Mouse (Mus musculus) neural tube, embryonic 15.5 days (tissue): ENCODE data around the gene Dop1b. TPM values are rescaled to one million over a fixed set of nuclear protein-coding genes. Genes with fewer than 3 reads are reported as not detected.

Experiments
- ATAC-seq: fragments of 200-750 bp; cut with Nextera tagmentation; 2 replicates; pipeline ENCODE4 v1.8.0; 2017; ENCODE audit warnings: mild to moderate bottlenecking, moderate TSS enrichment, moderate library complexity; ENCODE audit not compliant: low FRiP score
- H3K27ac ChIP-seq: fragments of 300-500 bp; sonication (generic); replicated peaks from 2 replicates; pipeline ENCODE4 v1.5.1; 2015; ENCODE audit warnings: mild to moderate bottlenecking, inconsistent platforms
- H3K27me3 ChIP-seq: fragments of 300-500 bp; sonication (generic); replicated peaks from 2 replicates; pipeline ENCODE4 v1.6.1; 2015; ENCODE audit warnings: inconsistent platforms
- H3K36me3 ChIP-seq: fragments of 300-500 bp; sonication (generic); 2 replicates; pipeline ENCODE4 v1.6.1; 2015; ENCODE audit warnings: inconsistent platforms
- H3K4me1 ChIP-seq: fragments of 300-500 bp; sonication (generic); 2 replicates; pipeline ENCODE4 v1.6.1; 2015; ENCODE audit warnings: inconsistent platforms
- H3K4me2 ChIP-seq: fragments of 300-500 bp; sonication (generic); 2 replicates; pipeline ENCODE4 v1.6.1; 2015; ENCODE audit warnings: inconsistent platforms, mild to moderate bottlenecking, moderate library complexity
- H3K4me3 ChIP-seq: fragments of 300-500 bp; sonication (generic); replicated peaks from 2 replicates; pipeline ENCODE4 v1.5.1; 2015; ENCODE audit warnings: mild to moderate bottlenecking, inconsistent platforms
- H3K9ac ChIP-seq: fragments of 300-500 bp; sonication (generic); replicated peaks from 2 replicates; pipeline ENCODE4 v1.6.1; 2015; ENCODE audit warnings: mild to moderate bottlenecking, inconsistent platforms
- H3K9me3 ChIP-seq: fragments of 300-500 bp; sonication (generic); replicated peaks from 2 replicates; pipeline ENCODE4 v1.6.1; 2016; ENCODE audit warnings: inconsistent platforms
- WGBS: fragments of 180-500 bp; shearing (Covaris S2); methylation state at CpG from one replicate; pipeline ENCODE4 v1.1.7; 2015; ENCODE audit warnings: mixed read lengths; 5-methylcytosine and 5-hydroxymethylcytosine counted together
- polyA plus RNA-seq: library from polyadenylated mRNA; unstranded; fragments of >200 nt; fragmentation: Nextera tagmentation; extraction: Ambion mirVana; gene quantifications from 2 replicates; pipeline ENCODE4 v1.2.1, GENCODE M21; 2015

The Dop1b gene
- polyA plus RNA-seq, 1 experiment from 2014 or later = 38.3 TPM

DNA sequence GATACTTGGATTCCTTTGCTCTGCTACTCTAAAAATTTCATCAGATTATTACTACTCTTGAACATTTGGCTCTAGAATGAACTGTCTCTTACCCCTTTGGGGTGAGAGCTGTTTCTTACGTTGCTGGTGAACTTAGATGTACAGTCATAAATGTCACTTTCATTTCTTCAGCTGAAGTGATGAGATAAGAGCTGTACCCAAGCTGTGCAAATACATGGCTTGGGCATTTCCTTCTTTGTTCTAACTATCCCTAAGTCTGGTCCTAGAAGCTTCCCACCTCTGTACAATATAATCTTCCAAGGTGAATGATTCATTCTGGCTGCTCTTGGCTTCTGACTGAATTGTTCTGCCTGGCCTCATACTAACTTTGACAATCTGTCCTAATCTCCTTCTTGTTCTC, 127.3 kb downstream of the Dop1b start:
- H3K9ac ChIP-seq = no peak overlapping the region
- H3K27ac ChIP-seq = no peak overlapping the region
- WGBS = 96% methylated on average over 1 of the region's 1 CpGs

DNA sequence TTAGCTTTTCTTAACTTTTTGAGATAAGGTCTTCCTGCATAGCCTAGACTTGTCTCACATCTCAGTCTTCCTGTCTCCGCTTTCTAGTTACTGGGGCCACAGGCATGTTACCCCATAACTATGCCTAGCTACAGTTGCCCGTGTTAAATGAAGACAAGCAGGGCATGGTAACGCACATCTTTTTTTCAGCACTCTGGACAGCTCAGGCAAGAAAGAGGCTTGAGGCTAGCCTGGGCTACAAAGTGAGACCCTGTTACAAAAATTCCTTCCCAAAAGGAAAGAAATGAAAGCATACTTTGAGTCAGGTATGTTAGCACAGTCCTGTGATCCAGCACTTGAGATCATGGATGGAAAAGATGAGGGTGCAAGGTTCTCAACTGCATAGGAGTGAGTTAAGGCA, 138.8 kb downstream of the Dop1b start:
- H3K9ac ChIP-seq = no peak overlapping the region
- H3K36me3 ChIP-seq = peaks cover 84% of the 10 kb centered on the region
- 97% methylated on average over 3 of the region's 3 CpGs for WGBS
- no peaks in the 10 kb centered on the region for H3K27me3 ChIP-seq
- H3K4me2 ChIP-seq = no peak overlapping the region
- no peaks in the 10 kb centered on the region for H3K4me1 ChIP-seq
- ATAC-seq = no peak
- no peak overlapping the region for H3K4me3 ChIP-seq
- H3K27ac ChIP-seq = no peak overlapping the region
- H3K9me3 ChIP-seq = no peaks in the 10 kb centered on the region

More for the DNA sequence above, 127.3 kb downstream of the Dop1b start:
- Histone ChIP-seq H3K9me3 (no peaks in the 10 kb centered on the region), H3K4me2 (no peak overlapping the region), H3K4me1 (peaks cover 7% of the 10 kb centered on the region), H3K4me3 (no peak overlapping the region), H3K36me3 (0 out of 2 replicates have a peak, but pooled peaks cover 3% of the 10 kb centered on the region), H3K27me3 (no peaks in the 10 kb centered on the region)
- ATAC-seq = no peak

DNA sequence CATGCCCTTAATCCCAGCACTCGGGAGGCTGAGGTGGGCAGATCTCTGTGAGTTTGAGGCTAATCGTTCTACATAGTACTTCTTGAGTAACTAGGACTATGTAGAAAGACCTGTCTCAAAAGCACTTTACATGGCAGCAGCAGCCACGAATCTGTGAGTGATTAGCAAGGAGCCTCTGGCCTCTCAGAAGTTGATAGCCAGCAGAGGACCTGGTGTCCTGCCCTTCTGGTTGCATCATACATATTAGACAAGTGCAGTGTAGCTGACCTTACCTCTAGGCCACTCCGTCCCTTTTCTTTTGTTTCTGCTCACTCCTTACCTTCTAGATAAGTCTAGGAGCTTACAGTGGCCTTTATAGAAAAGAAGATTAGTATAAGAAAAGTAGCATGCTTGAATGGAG, 148.3 kb downstream of the Dop1b start:
- Histone ChIP-seq H3K4me2 (no peak overlapping the region), H3K27me3 (no peaks in the 10 kb centered on the region), H3K27ac (no peak overlapping the region), H3K36me3 (peaks cover 73% of the 10 kb centered on the region), H3K9me3 (no peaks in the 10 kb centered on the region), H3K4me3 (no peak overlapping the region), H3K9ac (no peak overlapping the region), H3K4me1 (no peaks in the 10 kb centered on the region)
- no peak for ATAC-seq
- WGBS = 93% methylated on average over 4 of the region's 4 CpGs

Other genes with a start within 250 kb of the Dop1b start
- gene Setd4, start 107.8 kb upstream of the Dop1b start, polyA plus RNA-seq = 18.0 and 18.9 TPM in 2 replicates
- gene Cbr1, start 106.1 kb upstream of the Dop1b start, polyA plus RNA-seq = 133 and 155 TPM in 2 replicates
- gene Gm5678, start 83.8 kb upstream of the Dop1b start, polyA plus RNA-seq = not detected in 2 replicates
- 1.7 and 2.0 TPM in 2 replicates for gene Cbr3, start 28.7 kb upstream of the Dop1b start, polyA plus RNA-seq
- 31.9 and 32.1 TPM in 2 replicates for gene Morc3, start 120.2 kb downstream of the Dop1b start, polyA plus RNA-seq
- 13.2 and 26.7 TPM in 2 replicates for gene Chaf1b, start 172.0 kb downstream of the Dop1b start, polyA plus RNA-seq